Mouse (Mus musculus) MEL (cell line): ENCODE measurements around the gene Pbp2.

Source experiments
- CTCF ChIP-seq, 3 experiments: IDR thresholded peaks in 2 of 3; conservative IDR thresholded peaks in 1 of 3; 2 replicates each; pipeline ENCODE4 v1.5.1; 2011 to 2012; ENCODE audit warnings: low read length in 3 of 3, low read depth in 2 of 3, mild to moderate bottlenecking in 2 of 3, improper control_type of control experiment in 1 of 3, inconsistent platforms in 1 of 3, mixed read lengths in 1 of 3, moderate library complexity in 1 of 3; ENCODE audit not compliant: control insufficient read depth in 1 of 3, insufficient read depth in 1 of 3, poor library complexity in 1 of 3, severe bottlenecking in 1 of 3
- E2F4 ChIP-seq: IDR thresholded peaks from 2 replicates; pipeline ENCODE4 v1.6.1; 2011; ENCODE audit warnings: low read depth, low read length, improper control_type of control experiment, borderline replicate concordance
- EP300 ChIP-seq, 2 experiments: IDR thresholded peaks; 2 replicates each; pipeline ENCODE4 v1.6.1; 2011; ENCODE audit warnings: improper control_type of control experiment in 2 of 2, low read length in 2 of 2, low read depth in 1 of 2, mild to moderate bottlenecking in 1 of 2
- HCFC1 ChIP-seq: IDR thresholded peaks from 2 replicates; pipeline ENCODE4 v1.6.1; 2012; ENCODE audit warnings: low read depth, mild to moderate bottlenecking, inconsistent platforms, low read length, improper control_type of control experiment, moderate library complexity
- MAFK ChIP-seq: IDR thresholded peaks from 2 replicates; pipeline ENCODE4 v1.6.1; 2011; ENCODE audit warnings: low read depth, mild to moderate bottlenecking, low read length, improper control_type of control experiment, borderline replicate concordance
- MEF2A ChIP-seq: IDR thresholded peaks from 2 replicates; pipeline ENCODE4 v1.6.1; 2014; ENCODE audit warnings: low read depth, mild to moderate bottlenecking, inconsistent platforms, low read length, improper control_type of control experiment; ENCODE audit not compliant: poor library complexity, insufficient replicate concordance, severe bottlenecking; ENCODE audit errors: extremely low read depth
- MXI1 ChIP-seq: IDR thresholded peaks from 2 replicates; pipeline ENCODE4 v1.6.1; 2011; ENCODE audit warnings: mild to moderate bottlenecking, low read depth, low read length, improper control_type of control experiment
- POLR2A ChIP-seq, 2 experiments: IDR thresholded peaks; 2 replicates each; pipeline ENCODE4 v1.6.1; 2011 to 2012; ENCODE audit warnings: low read length in 2 of 2, mild to moderate bottlenecking in 2 of 2, control low read depth in 1 of 2, improper control_type of control experiment in 1 of 2, low read depth in 1 of 2, moderate library complexity in 1 of 2; ENCODE audit not compliant: control insufficient read depth in 1 of 2, insufficient read depth in 1 of 2, poor library complexity in 1 of 2
- POLR2AphosphoS2 ChIP-seq: IDR thresholded peaks from 2 replicates; pipeline ENCODE4 v1.6.1; 2011; ENCODE audit warnings: low read length, improper control_type of control experiment
- SIN3A ChIP-seq: IDR thresholded peaks from 2 replicates; pipeline ENCODE4 v1.6.1; 2012; ENCODE audit warnings: low read length, improper control_type of control experiment, inconsistent platforms
- TAL1 ChIP-seq: IDR thresholded peaks from 2 replicates; pipeline ENCODE4 v1.6.1; 2012; ENCODE audit warnings: mild to moderate bottlenecking, inconsistent platforms, low read length, moderate library complexity, mixed read lengths
- USF2 ChIP-seq, 2 experiments: IDR thresholded peaks; 2 replicates each; pipeline ENCODE4 v1.6.1; 2011 to 2012; ENCODE audit warnings: improper control_type of control experiment in 2 of 2, low read length in 2 of 2, borderline replicate concordance in 1 of 2, inconsistent platforms in 1 of 2, low read depth in 1 of 2, mild to moderate bottlenecking in 1 of 2; ENCODE audit not compliant: insufficient read depth in 1 of 2
- ZNF384 ChIP-seq: IDR thresholded peaks from 2 replicates; pipeline ENCODE4 v1.6.1; 2012; ENCODE audit warnings: low read depth, mild to moderate bottlenecking, inconsistent platforms, low read length, improper control_type of control experiment

GRCm38 (mm10) chr6:135262565-135262964, 47.6 kb downstream of the Pbp2 start:
- no peak for TF ChIP-seq HCFC1
- TF ChIP-seq ZNF384: no peak
- TF ChIP-seq USF2 (IDR thresholded peaks at IDR 0.05; ENCODE audit: borderline replicate concordance in 1 of 2, insufficient read depth in 1 of 2, low read depth in 1 of 2, low read length in 2 of 2): no peak
- TF ChIP-seq MXI1: no peak
- no peak for TF ChIP-seq POLR2AphosphoS2
- no peak for TF ChIP-seq MEF2A
- TF ChIP-seq CTCF (IDR thresholded peaks at IDR 0.05 in 2 of 3, conservative IDR thresholded peaks at IDR 0.05 in 1 of 3; ENCODE audit: control insufficient read depth in 1 of 3, insufficient read depth in 1 of 3, low read depth in 2 of 3, low read length in 3 of 3, poor library complexity in 1 of 3, severe bottlenecking in 1 of 3): no peak
- TF ChIP-seq POLR2A (IDR thresholded peaks at IDR 0.05; ENCODE audit: control insufficient read depth in 1 of 2, insufficient read depth in 1 of 2, low read depth in 1 of 2, low read length in 2 of 2, poor library complexity in 1 of 2): no peak
- no peak for TF ChIP-seq E2F4
- TF ChIP-seq TAL1: no peak
- no peak for TF ChIP-seq SIN3A
- no peak for TF ChIP-seq EP300 (IDR thresholded peaks at IDR 0.05; ENCODE audit: low read depth in 1 of 2, low read length in 2 of 2)
- TF ChIP-seq MAFK: no peak
